Mouse (Mus musculus): ENCODE data around the gene Rtl6. TPM values are rescaled to one million over a fixed set of nuclear protein-coding genes. Genes with fewer than 3 reads are reported as not detected.

Gene Rtl6
- polyA plus RNA-seq, 1 experiment from 2014 or later = 27.6 TPM

DNA sequence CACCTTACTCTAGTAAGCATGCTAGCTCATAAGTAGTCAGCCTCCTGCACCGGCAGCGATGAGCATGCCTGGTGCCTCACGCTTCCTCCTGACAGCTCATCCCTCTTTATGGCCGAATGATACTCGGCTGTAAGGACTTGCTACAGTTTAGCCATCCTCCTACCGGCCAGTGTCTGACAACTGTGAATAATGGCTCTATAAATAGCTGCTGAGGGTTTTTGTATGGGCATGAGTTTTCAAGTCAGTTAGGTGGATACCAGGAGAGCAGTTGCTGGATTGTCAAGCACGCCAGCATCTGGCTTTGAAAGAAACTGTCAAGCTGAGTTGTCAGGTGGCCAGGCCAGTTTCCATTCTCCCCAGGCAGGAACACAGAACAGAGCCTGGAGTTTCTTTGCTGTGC, 52.7 kb downstream of the Rtl6 start:
- Histone ChIP-seq H3K4me3 (ENCODE audit: low read depth, low read length) (no peak overlapping the region), H3K4me2 (ENCODE audit: low read depth, low read length) (no peak overlapping the region), H3K36me3 (ENCODE audit: control insufficient read depth, insufficient read depth, low read length) (no peaks in the 10 kb centered on the region), H3K4me1 (ENCODE audit: control insufficient read depth, insufficient read depth, low read length) (0 out of 2 replicates have a peak, but pooled peaks cover 6% of the 10 kb centered on the region), H3K27me3 (ENCODE audit: control insufficient read depth, insufficient read depth, low read length) (no peaks in the 10 kb centered on the region), H3K9me3 (ENCODE audit: control insufficient read depth, low read length) (no peaks in the 10 kb centered on the region), H3K27ac (ENCODE audit: low read depth, low read length) (peak overlapping the region; percentile 12; the same call in 1 of the 2 replicates), H3K9ac (replicated peaks; ENCODE audit: low read depth, low read length) (no peak overlapping the region)
- ATAC-seq (ENCODE audit: low read depth) = no peak
- WGBS = 5% methylated on average over 7 of the region's 7 CpGs

Other genes with a start within 250 kb of the Rtl6 start
- gene Parvg, start 233.8 kb downstream of the Rtl6 start, polyA plus RNA-seq (2014; fragmentation: Nextera tagmentation; extraction: Ambion mirVana) = 0.40 and 1.1 TPM in 2 replicates
- 5.5 and 11.9 TPM in 2 replicates for gene Shisal1, start 110.7 kb downstream of the Rtl6 start, polyA plus RNA-seq (2014; fragmentation: Nextera tagmentation; extraction: Ambion mirVana)
- gene Prr5, start 111.8 kb upstream of the Rtl6 start, polyA plus RNA-seq (2014; fragmentation: Nextera tagmentation; extraction: Ambion mirVana) = 23.6 and 27.9 TPM in 2 replicates
- 2.5 and 2.8 TPM in 2 replicates for gene Arhgap8, start 162.2 kb upstream of the Rtl6 start, polyA plus RNA-seq (2014; fragmentation: Nextera tagmentation; extraction: Ambion mirVana)

Measured in neural tube, embryonic 14.5 days (tissue).